Mouse (Mus musculus) gastrocnemius, postnatal 25 days (tissue): ENCODE measurements around the gene Fgfr1op2. TPM values are rescaled to one million over a fixed set of nuclear protein-coding genes. Genes with fewer than 3 reads are reported as not detected.

Source experiments
- DNase-seq: peaks from one replicate; pipeline ENCODE4 v3.0.0; 2022
- total RNA-seq, 2 experiments: library from RNA; stranded (reverse); gene quantifications; 1 replicate in 1 of 2; 2 replicates in 1 of 2; pipeline ENCODE4 v1.2.3; 2021

Gene Fgfr1op2
- total RNA-seq, 2 experiments from 2014 or later, result 46.0 to 46.4 TPM

GRCm38 (mm10) chr6:146641621-146642210, 64.7 kb downstream of the Fgfr1op2 start:
- DNase-seq, result no peak

DNA sequence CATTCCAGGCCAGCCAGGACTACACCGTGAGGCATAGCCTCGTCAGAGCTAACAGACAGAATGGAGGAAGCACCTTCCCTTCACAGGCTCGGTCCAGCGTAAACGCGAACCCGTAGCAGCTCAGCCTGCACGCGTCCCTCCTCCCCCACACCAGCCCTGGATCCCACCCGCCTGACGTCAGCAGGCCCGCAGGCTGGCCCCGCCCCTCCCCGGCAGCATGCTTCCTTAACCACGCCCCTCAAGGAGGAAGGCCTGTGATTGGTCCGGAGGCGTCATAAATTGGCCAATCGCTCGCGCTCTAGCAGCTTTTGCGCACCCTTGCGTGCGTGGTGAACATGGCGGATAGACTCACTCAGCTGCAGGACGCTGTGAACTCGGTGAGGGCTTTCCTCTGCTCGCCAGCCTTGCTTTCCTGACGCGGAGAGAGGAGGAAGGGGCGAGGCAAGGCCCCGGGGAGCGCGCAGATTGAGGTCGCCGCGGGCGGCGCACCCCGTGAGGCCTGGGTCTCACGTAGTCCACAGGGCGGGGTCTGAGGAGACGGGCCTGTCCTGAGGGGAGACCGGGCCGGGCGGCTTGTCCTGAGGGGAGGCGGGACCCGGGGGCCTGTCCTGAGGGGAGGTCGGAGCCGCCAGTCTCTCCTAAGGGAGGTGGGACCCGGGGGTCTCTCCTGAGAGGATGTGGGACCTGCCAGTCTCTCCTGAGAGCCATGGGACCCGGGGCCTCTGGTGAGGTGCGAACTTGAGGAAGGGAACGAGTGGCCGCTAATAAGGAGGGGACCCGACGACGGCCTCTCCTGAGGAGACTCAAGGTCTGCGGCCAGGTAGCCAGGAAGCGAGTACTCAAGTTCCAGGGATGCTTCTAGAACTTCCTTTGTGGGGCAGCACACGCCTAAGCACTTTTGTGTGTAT, 65.5 kb downstream of the Fgfr1op2 start, which contains the start of the genes Med21 and Tm7sf3:
Med21 (plus strand) TSS at position 272 of the 908 bp plus-strand sequence.
Tm7sf3 (minus strand) TSS at position 549 of the 908 bp plus-strand sequence.
- peak; percentile 98 for DNase-seq

DNA sequence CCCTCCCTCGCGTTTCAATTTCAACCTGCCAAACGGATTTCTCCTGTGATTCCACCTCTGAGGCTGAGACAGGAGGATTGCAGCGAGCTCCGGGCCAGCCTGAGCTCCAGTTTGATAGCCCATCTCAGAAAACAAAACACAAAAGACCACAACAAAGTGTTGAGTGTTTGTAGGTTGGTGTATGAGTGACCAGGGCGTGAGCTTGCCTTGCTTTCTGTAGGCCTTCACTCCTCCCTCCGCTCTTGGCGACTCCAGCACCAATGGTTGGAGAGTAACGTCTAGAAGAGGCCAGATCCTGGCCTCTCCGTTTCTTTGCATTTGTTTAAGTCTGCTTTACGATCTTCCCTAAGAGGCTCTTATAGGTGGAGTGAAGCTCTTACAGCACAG, 66.2 kb downstream of the Fgfr1op2 start:
- no peak for DNase-seq

Other genes starting within 250 kb of the Fgfr1op2 start
- gene Itpr2, start 75.0 kb upstream of the Fgfr1op2 start, total RNA-seq, result 1 to 10 TPM; 8.5 to 9.4 TPM
- 10 to 100 TPM; 12.9 to 13.6 TPM for gene Ints13, start 632 bp downstream of the Fgfr1op2 start, total RNA-seq
- 10 to 100 TPM; 37.6 to 37.7 TPM for gene Med21, start 65.3 kb downstream of the Fgfr1op2 start, total RNA-seq
- gene Tm7sf3, start 65.6 kb downstream of the Fgfr1op2 start, total RNA-seq, result 1 to 10 TPM; 7.3 to 9.5 TPM
- 1 to 10 TPM; 5.9 to 8.6 TPM for gene Stk38l, start 147.8 kb downstream of the Fgfr1op2 start, total RNA-seq
- 1 to 10 TPM in 1 of 2 experiments, under 1 TPM in 1; 0.61 to 1.2 TPM for gene Arntl2, start 218.9 kb downstream of the Fgfr1op2 start, total RNA-seq